Mouse (Mus musculus) lung, postnatal 0 days (tissue): Measurements from ENCODE around the gene Nbas.

Experiments
- CTCF ChIP-seq: IDR thresholded peaks from 2 replicates; pipeline ENCODE4 v1.5.1; 2016; ENCODE audit warnings: antibody characterized with exemption, mild to moderate bottlenecking
- EP300 ChIP-seq: IDR thresholded peaks from 2 replicates; pipeline ENCODE4 v1.6.1; 2016; ENCODE audit warnings: antibody characterized with exemption, mild to moderate bottlenecking, control low read depth

DNA sequence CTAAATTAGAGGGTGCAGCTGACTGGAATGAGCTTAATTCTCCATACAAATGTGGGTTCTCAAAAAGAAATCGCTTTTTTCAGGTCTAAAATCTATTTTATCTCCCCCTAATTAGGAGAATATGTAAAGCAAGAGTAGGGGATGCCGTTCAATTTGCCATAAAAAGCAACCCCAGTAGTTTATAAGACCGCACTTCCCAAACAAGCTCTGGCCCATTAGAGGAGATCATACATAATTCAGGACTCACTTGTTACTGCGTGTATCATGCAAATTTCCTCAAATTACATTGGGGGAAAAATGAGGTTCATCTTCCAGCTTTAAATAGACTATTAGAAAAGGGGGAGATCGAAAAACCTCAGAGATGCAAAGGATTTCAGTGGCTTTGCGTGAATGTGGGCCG, 346.7 kb downstream of the Nbas start:
- no peak for TF ChIP-seq CTCF
- no peak for TF ChIP-seq EP300
